Mouse (Mus musculus): ENCODE measurements at regions not wholly inside any gene's neighbourhood (a gene's known extent, or its start where the extent isn't known, plus 50 kb on each side); places are given as distances from the start of the nearest gene placed in this dataset.

GRCm38 (mm10) chr5:120251697-120252401, 135.6 kb downstream of the Rbm19 start:
- DNase-seq = no peak

GRCm38 (mm10) chr5:120252551-120252950, 136.3 kb downstream of the Rbm19 start:
- DNase-seq = peak in 1 of 2 experiments; percentile 4

GRCm38 (mm10) chr5:120262715-120263273, 146.5 kb downstream of the Rbm19 start:
- DNase-seq = no peak

GRCm38 (mm10) chr5:120269416-120269860, 153.2 kb downstream of the Rbm19 start:
- no peak for DNase-seq

- no peak for DNase-seq
These were observed 154.8 kb downstream of the Rbm19 start for GRCm38 (mm10) chr5:120270887-120271616.

- no peak for DNase-seq
These were observed 155.3 kb upstream of the Lhx5 start for GRCm38 (mm10) chr5:120276229-120276628.

GRCm38 (mm10) chr5:120280321-120280720, 151.2 kb upstream of the Lhx5 start:
- no peak for DNase-seq

- DNase-seq = no peak
These were observed 150.4 kb upstream of the Lhx5 start for GRCm38 (mm10) chr5:120280991-120281602.

- DNase-seq = no peak
These were observed 149.5 kb upstream of the Lhx5 start for GRCm38 (mm10) chr5:120281840-120282565.

- DNase-seq = no peak
These were observed 146.9 kb upstream of the Lhx5 start for GRCm38 (mm10) chr5:120284625-120285024.

GRCm38 (mm10) chr5:120285036-120285435, 146.5 kb upstream of the Lhx5 start:
- DNase-seq = no peak

GRCm38 (mm10) chr5:120286787-120287186, 144.7 kb upstream of the Lhx5 start:
- DNase-seq = no peak

- no peak for DNase-seq
These were observed 143.3 kb upstream of the Lhx5 start for GRCm38 (mm10) chr5:120288036-120288684.

GRCm38 (mm10) chr5:120294526-120295078, 136.9 kb upstream of the Lhx5 start:
- DNase-seq = no peak

GRCm38 (mm10) chr5:120297190-120297589, 134.3 kb upstream of the Lhx5 start:
- DNase-seq = no peak

GRCm38 (mm10) chr5:120297665-120298282, 133.7 kb upstream of the Lhx5 start:
- no peak for DNase-seq

GRCm38 (mm10) chr5:120301672-120302071, 129.8 kb upstream of the Lhx5 start:
- no peak for DNase-seq

GRCm38 (mm10) chr5:120302307-120302706, 129.2 kb upstream of the Lhx5 start:
- no peak for DNase-seq

- no peak for DNase-seq
These were observed 127.2 kb upstream of the Lhx5 start for GRCm38 (mm10) chr5:120304295-120304701.

- DNase-seq = no peak
These were observed 119.2 kb upstream of the Lhx5 start for GRCm38 (mm10) chr5:120312299-120312698.

GRCm38 (mm10) chr5:120313984-120314383, 117.5 kb upstream of the Lhx5 start:
- DNase-seq = no peak

All from lung, adult 18-20 months (tissue).